Mouse (Mus musculus) lung, embryonic 16.5 days (tissue): ENCODE results near the gene 4930544D05Rik. TPM values are rescaled to one million over a fixed set of nuclear protein-coding genes. Genes with fewer than 3 reads are reported as not detected.

ENCODE experiments used
- ATAC-seq: fragments of 200-750 bp; cut with Nextera tagmentation; 2 replicates; pipeline ENCODE4 v1.8.0; 2017; ENCODE audit warnings: low read depth, mild to moderate bottlenecking, moderate library complexity
- H3K27ac ChIP-seq: fragments of 300-500 bp; sonication (generic); 2 replicates; pipeline ENCODE4 v1.5.1; 2014; ENCODE audit warnings: mild to moderate bottlenecking, control low read depth, low read length
- H3K27me3 ChIP-seq: fragments of 300-500 bp; sonication (generic); 2 replicates; pipeline ENCODE4 v1.6.1; 2014; ENCODE audit warnings: low read depth, low read length, mixed read lengths; ENCODE audit not compliant: control insufficient read depth, insufficient read depth
- H3K36me3 ChIP-seq: fragments of 300-500 bp; sonication (generic); 2 replicates; pipeline ENCODE4 v1.6.1; 2014; ENCODE audit warnings: low read length; ENCODE audit not compliant: control insufficient read depth, insufficient read depth
- H3K4me1 ChIP-seq: fragments of 300-500 bp; sonication (generic); replicated peaks from 2 replicates; pipeline ENCODE4 v1.6.1; 2014; ENCODE audit warnings: low read length, mixed read lengths; ENCODE audit not compliant: control insufficient read depth, insufficient read depth
- H3K4me2 ChIP-seq: fragments of 300-500 bp; sonication (generic); 2 replicates; pipeline ENCODE4 v1.6.1; 2014; ENCODE audit warnings: low read depth, low read length, control low read depth
- H3K4me3 ChIP-seq: fragments of 300-500 bp; sonication (generic); 2 replicates; pipeline ENCODE4 v1.5.1; 2014; ENCODE audit warnings: mild to moderate bottlenecking, low read length, control low read depth
- H3K9ac ChIP-seq: fragments of 300-500 bp; sonication (generic); 2 replicates; pipeline ENCODE4 v1.6.1; 2014; ENCODE audit warnings: low read length, control low read depth
- H3K9me3 ChIP-seq: fragments of 300-500 bp; sonication (generic); 2 replicates; pipeline ENCODE4 v1.6.1; 2016; ENCODE audit warnings: low read length; ENCODE audit not compliant: control insufficient read depth
- WGBS: fragments of 180-500 bp; shearing (Covaris S2); extraction: QIAGEN DNeasy Blood & Tissue Kit; methylation state at CpG from one replicate; pipeline ENCODE4 v1.1.7; 2014; 5-methylcytosine and 5-hydroxymethylcytosine counted together
- polyA plus RNA-seq: library from polyadenylated mRNA; unstranded; fragments of >200 nt; fragmentation: Nextera tagmentation; extraction: Ambion mirVana; gene quantifications from 2 replicates; pipeline ENCODE4 v1.2.1, GENCODE M21; 2015

4930544D05Rik gene
- polyA plus RNA-seq, 1 experiment from 2014 or later: not detected

GRCm38 (mm10) chr11:70663957-70664356 lies 48.3 kb downstream of the 4930544D05Rik start:
- ATAC-seq: no peak
- Histone ChIP-seq H3K4me3 (no peak overlapping the region), H3K36me3 (peaks cover 29% of the 10 kb centered on the region), H3K27ac (no peak overlapping the region), H3K9ac (no peak overlapping the region), H3K27me3 (no peaks in the 10 kb centered on the region), H3K4me1 (peaks cover 10% of the 10 kb centered on the region), H3K4me2 (no peak overlapping the region), H3K9me3 (no peaks in the 10 kb centered on the region)
- WGBS: 90% methylated on average over 6 of the region's 6 CpGs

- H3K27me3 ChIP-seq: no peaks in the 10 kb centered on the region
- no peak overlapping the region for H3K4me2 ChIP-seq
- 89% methylated on average over 9 of the region's 9 CpGs for WGBS
- no peaks in the 10 kb centered on the region for H3K9me3 ChIP-seq
- H3K36me3 ChIP-seq: peaks cover 27% of the 10 kb centered on the region
- H3K27ac ChIP-seq: no peak overlapping the region
- no peak overlapping the region for H3K9ac ChIP-seq
- peaks cover 10% of the 10 kb centered on the region for H3K4me1 ChIP-seq
- no peak overlapping the region for H3K4me3 ChIP-seq
- ATAC-seq: no peak
These were observed 49.1 kb downstream of the 4930544D05Rik start for GRCm38 (mm10) chr11:70664741-70665140.

Other genes starting within 250 kb of the 4930544D05Rik start
- 36.3 and 37.3 TPM in 2 replicates for gene Pelp1, start 205.8 kb upstream of the 4930544D05Rik start, polyA plus RNA-seq
- gene Arrb2, start 183.2 kb upstream of the 4930544D05Rik start, polyA plus RNA-seq: 14.1 and 15.0 TPM in 2 replicates
- 39.8 and 43.7 TPM in 2 replicates for gene Med11, start 163.9 kb upstream of the 4930544D05Rik start, polyA plus RNA-seq
- 0.48 and 1.0 TPM in 2 replicates for gene Zmynd15, start 156.4 kb upstream of the 4930544D05Rik start, polyA plus RNA-seq
- 7.5 and 8.3 TPM in 2 replicates for gene Cxcl16, start 155.9 kb upstream of the 4930544D05Rik start, polyA plus RNA-seq
- 1.9 and 2.0 TPM in 2 replicates for gene Tm4sf5, start 110.6 kb upstream of the 4930544D05Rik start, polyA plus RNA-seq
- gene Vmo1, start 101.2 kb upstream of the 4930544D05Rik start, polyA plus RNA-seq: 0.34 and 0.72 TPM in 2 replicates
- gene Gltpd2, start 96.7 kb upstream of the 4930544D05Rik start, polyA plus RNA-seq: 0.54 and 0.73 TPM in 2 replicates
- gene Psmb6, start 90.5 kb upstream of the 4930544D05Rik start, polyA plus RNA-seq: 711 and 738 TPM in 2 replicates
- not detected in 2 replicates for gene Gm40193, start 82.9 kb upstream of the 4930544D05Rik start, polyA plus RNA-seq
- gene Pld2, start 75.8 kb upstream of the 4930544D05Rik start, polyA plus RNA-seq: 12.5 and 13.1 TPM in 2 replicates
- gene Mink1, start 53.0 kb upstream of the 4930544D05Rik start, polyA plus RNA-seq: 10.3 and 10.5 TPM in 2 replicates
- gene Chrne, start 3.4 kb downstream of the 4930544D05Rik start, polyA plus RNA-seq: 0.33 TPM in 1 of 2 replicates, not detected in the other
- 0.35 and 0.50 TPM in 2 replicates for gene Gp1ba, start 23.3 kb downstream of the 4930544D05Rik start, polyA plus RNA-seq
- gene Rnf167, start 31.4 kb downstream of the 4930544D05Rik start, polyA plus RNA-seq: 129 and 134 TPM in 2 replicates
- gene Slc25a11, start 31.6 kb downstream of the 4930544D05Rik start, polyA plus RNA-seq: 156 and 171 TPM in 2 replicates
- gene Pfn1, start 38.8 kb downstream of the 4930544D05Rik start, polyA plus RNA-seq: 1,825 and 2,189 TPM in 2 replicates
- 37.9 and 56.8 TPM in 2 replicates for gene Eno3, start 41.4 kb downstream of the 4930544D05Rik start, polyA plus RNA-seq
- gene Spag7, start 53.6 kb downstream of the 4930544D05Rik start, polyA plus RNA-seq: 159 and 172 TPM in 2 replicates
- 14.8 and 15.6 TPM in 2 replicates for gene Camta2, start 72.3 kb downstream of the 4930544D05Rik start, polyA plus RNA-seq
- 1.5 and 1.9 TPM in 2 replicates for gene Inca1, start 84.3 kb downstream of the 4930544D05Rik start, polyA plus RNA-seq
- 3.2 and 3.4 TPM in 2 replicates for gene Kif1c, start 84.7 kb downstream of the 4930544D05Rik start, polyA plus RNA-seq
- 4.9 and 5.7 TPM in 2 replicates for gene Zfp3, start 148.4 kb downstream of the 4930544D05Rik start, polyA plus RNA-seq
- gene Scimp, start 196.7 kb downstream of the 4930544D05Rik start, polyA plus RNA-seq: 0.20 and 0.35 TPM in 2 replicates
- 30.0 and 30.2 TPM in 2 replicates for gene Rabep1, start 228.9 kb downstream of the 4930544D05Rik start, polyA plus RNA-seq